Mouse (Mus musculus): ENCODE measurements at regions not wholly inside any gene's neighbourhood (a gene's known extent, or its start where the extent isn't known, plus 50 kb on each side); places are given as distances from the start of the nearest gene placed in this dataset.

DNA sequence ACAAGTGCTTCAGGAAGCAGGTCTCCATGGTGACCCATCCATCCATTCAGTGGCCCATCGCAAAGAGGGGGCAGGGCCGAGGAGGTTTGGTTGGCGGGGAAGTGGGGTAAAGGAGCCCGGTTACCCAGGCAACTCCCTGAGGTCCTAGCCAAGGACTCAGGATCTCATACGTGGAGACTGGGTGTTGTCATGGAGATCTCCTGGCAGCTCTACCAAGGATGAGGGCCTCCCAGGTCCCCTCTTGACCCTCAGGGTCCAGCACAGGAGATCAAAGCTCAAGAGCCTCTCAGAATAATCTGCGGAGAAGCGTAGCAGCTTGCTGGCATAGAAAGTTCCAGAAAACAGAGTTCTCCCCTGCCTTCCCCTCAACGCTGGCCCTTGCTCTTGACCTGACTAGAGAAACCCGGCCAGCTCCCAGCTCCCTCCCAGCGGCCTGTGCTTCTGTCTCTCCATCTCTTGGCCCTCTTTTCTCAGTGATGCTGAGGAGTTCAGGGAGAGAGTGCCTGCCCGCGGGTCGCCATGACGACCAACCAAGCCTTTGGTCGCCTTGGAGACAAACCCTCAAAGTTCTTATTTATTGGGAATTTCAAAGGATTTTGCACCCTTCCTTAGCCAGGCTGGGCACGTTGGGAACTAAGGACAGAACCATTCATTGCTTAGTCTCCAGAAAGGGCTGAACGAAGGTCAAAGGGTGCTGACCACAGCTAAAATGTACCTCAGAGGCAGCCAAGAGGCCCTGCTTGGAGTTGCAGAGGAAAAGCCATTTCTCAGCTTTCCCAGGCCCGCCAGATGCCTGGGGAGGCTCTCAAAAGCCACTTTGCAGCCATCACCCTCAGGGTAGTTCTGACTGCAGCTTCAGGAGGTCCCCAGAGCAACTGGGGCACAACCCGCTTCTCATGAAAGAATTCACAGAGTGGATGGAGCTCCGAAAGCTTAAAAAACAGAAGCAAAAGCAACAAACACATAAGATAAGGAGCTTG is 60.0 kb downstream of the Ubiad1 start:
- Histone ChIP-seq H3K4me1 (replicated peaks; ENCODE audit: low read depth, low read length) (peaks cover 11% of the 10 kb centered on the region; the same call in 1 of the 2 replicates), H3K4me3 (replicated peaks; ENCODE audit: low read length) (no peak overlapping the region), H3K9me3 (ENCODE audit: low read length) (no peaks in the 10 kb centered on the region), H3K36me3 (ENCODE audit: insufficient read depth, low read length) (no peaks in the 10 kb centered on the region), H3K27me3 (ENCODE audit: insufficient read depth, low read length) (peaks cover 11% of the 10 kb centered on the region)
- TF ChIP-seq NANOG (IDR thresholded peaks at IDR 0.05; ENCODE audit: borderline replicate concordance, low read length) (no peak), POU5F1 (IDR thresholded peaks at IDR 0.05; ENCODE audit: borderline replicate concordance, low read length) (no peak), CTCF (conservative IDR thresholded peaks at IDR 0.05; ENCODE audit: low read length) (no peak)

DNA sequence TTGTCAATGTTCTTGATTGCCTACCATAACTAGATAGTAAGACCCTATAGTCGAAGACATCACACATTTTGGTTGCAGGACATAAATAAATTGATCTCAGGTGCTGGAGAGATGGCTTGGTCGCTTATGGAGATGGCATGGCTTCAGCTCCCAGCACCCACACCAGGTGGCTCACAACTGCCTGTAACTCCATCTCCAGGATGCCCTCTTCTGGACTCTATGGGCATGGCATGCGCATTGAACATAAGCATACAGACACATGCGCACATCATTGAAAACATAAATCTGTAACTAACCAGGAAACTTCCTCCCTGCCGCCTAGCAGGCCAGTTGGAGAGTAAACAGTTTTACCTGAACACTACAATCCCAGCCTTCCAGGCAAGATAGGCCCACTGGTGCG is 64.0 kb downstream of the Ubiad1 start:
- H3K36me3 ChIP-seq (ENCODE audit: insufficient read depth, low read length): no peaks in the 10 kb centered on the region
- no peaks in the 10 kb centered on the region; the same call in 1 of the 2 replicates for H3K27me3 ChIP-seq (ENCODE audit: insufficient read depth, low read length)
- H3K9me3 ChIP-seq (ENCODE audit: low read length): no peaks in the 10 kb centered on the region
- H3K4me1 ChIP-seq (replicated peaks; ENCODE audit: low read depth, low read length): peaks cover 30% of the 10 kb centered on the region
- TF ChIP-seq CTCF (conservative IDR thresholded peaks at IDR 0.05; ENCODE audit: low read length) (peak; percentile 59), NANOG (IDR thresholded peaks at IDR 0.05; ENCODE audit: borderline replicate concordance, low read length) (no peak)
- no peak overlapping the region for H3K4me3 ChIP-seq (replicated peaks; ENCODE audit: low read length)

DNA sequence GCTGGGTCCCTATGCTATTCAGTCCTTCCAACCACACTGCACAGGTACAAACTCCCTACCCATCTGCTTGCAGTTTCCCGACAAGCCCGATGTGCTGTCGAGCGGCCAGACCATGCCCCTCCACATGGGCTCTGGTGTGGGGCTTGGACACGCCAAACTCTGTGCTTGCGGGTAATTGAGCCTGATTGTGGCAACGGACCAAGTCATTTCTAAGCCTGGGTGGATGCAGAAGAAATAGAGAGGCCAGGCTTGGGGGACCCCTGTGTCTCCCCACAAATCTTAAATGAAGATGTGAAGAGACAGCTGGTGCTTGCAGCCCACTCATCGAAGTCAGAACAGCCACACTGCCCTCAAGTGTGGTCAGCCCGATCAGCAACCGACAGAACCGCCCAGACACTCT is 66.1 kb downstream of the Ubiad1 start:
- Histone ChIP-seq H3K27me3 (ENCODE audit: insufficient read depth, low read length) (no peaks in the 10 kb centered on the region; the same call in 1 of the 2 replicates), H3K4me3 (replicated peaks; ENCODE audit: low read length) (no peak overlapping the region), H3K36me3 (ENCODE audit: insufficient read depth, low read length) (no peaks in the 10 kb centered on the region), H3K4me1 (replicated peaks; ENCODE audit: low read depth, low read length) (peaks cover 26% of the 10 kb centered on the region), H3K9me3 (ENCODE audit: low read length) (no peaks in the 10 kb centered on the region)
- no peak for TF ChIP-seq NANOG (IDR thresholded peaks at IDR 0.05; ENCODE audit: borderline replicate concordance, low read length)
- TF ChIP-seq POU5F1 (IDR thresholded peaks at IDR 0.05; ENCODE audit: borderline replicate concordance, low read length): no peak
- no peak for TF ChIP-seq CTCF (conservative IDR thresholded peaks at IDR 0.05; ENCODE audit: low read length)

DNA sequence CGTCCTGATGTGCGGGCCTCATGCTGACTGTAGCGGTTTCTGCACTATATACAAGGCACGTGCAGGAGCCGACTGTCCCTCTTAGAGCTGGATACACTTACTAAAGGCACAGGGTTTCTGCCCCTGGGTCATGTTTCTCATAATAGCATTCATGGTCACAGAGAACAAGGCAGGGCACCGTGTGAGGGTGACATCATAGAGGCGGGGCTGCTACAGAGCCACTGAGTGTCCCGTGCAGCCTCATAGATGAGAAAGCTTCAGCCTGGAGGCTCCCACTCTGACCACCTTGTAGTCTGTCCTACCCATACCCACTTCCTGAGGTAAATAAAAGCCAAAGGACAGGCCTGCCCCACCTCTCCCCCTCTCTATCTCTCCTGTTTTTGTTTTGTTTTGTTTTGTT is 67.2 kb downstream of the Ubiad1 start:
- no peaks in the 10 kb centered on the region for H3K36me3 ChIP-seq (ENCODE audit: insufficient read depth, low read length)
- no peak overlapping the region for H3K4me3 ChIP-seq (replicated peaks; ENCODE audit: low read length)
- no peaks in the 10 kb centered on the region; the same call in 1 of the 2 replicates for H3K27me3 ChIP-seq (ENCODE audit: insufficient read depth, low read length)
- H3K4me1 ChIP-seq (replicated peaks; ENCODE audit: low read depth, low read length): peaks cover 23% of the 10 kb centered on the region
- no peak for TF ChIP-seq POU5F1 (IDR thresholded peaks at IDR 0.05; ENCODE audit: borderline replicate concordance, low read length)
- TF ChIP-seq CTCF (conservative IDR thresholded peaks at IDR 0.05; ENCODE audit: low read length): no peak
- TF ChIP-seq NANOG (IDR thresholded peaks at IDR 0.05; ENCODE audit: borderline replicate concordance, low read length): no peak
- H3K9me3 ChIP-seq (ENCODE audit: low read length): no peaks in the 10 kb centered on the region

DNA sequence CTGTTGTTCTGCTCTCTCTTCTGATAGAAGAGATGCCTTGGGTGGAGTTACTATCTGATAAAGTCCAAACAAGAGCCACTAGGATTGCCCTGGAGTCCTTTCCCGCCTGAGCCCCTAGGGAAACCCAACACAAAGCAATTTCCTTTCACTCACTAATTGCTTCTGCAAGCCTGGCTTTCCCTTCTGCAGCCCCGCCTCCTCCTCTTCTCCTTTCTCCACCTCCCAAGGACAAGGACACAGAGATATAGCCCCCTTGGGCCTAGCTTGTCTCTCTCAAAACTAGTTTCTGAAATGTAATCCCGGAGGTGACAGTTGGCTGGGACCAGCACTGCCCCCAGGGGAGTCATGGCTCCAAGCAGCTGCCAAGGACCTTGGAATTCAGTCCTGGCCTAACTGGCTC is 68.1 kb downstream of the Ubiad1 start:
- Histone ChIP-seq H3K36me3 (ENCODE audit: insufficient read depth, low read length) (no peaks in the 10 kb centered on the region), H3K27me3 (ENCODE audit: insufficient read depth, low read length) (no peaks in the 10 kb centered on the region; the same call in 1 of the 2 replicates), H3K9me3 (ENCODE audit: low read length) (no peaks in the 10 kb centered on the region), H3K4me3 (replicated peaks; ENCODE audit: low read length) (no peak overlapping the region), H3K4me1 (replicated peaks; ENCODE audit: low read depth, low read length) (peaks cover 26% of the 10 kb centered on the region)
- TF ChIP-seq POU5F1 (IDR thresholded peaks at IDR 0.05; ENCODE audit: borderline replicate concordance, low read length): no peak
- TF ChIP-seq CTCF (conservative IDR thresholded peaks at IDR 0.05; ENCODE audit: low read length): no peak
- no peak for TF ChIP-seq NANOG (IDR thresholded peaks at IDR 0.05; ENCODE audit: borderline replicate concordance, low read length)

DNA sequence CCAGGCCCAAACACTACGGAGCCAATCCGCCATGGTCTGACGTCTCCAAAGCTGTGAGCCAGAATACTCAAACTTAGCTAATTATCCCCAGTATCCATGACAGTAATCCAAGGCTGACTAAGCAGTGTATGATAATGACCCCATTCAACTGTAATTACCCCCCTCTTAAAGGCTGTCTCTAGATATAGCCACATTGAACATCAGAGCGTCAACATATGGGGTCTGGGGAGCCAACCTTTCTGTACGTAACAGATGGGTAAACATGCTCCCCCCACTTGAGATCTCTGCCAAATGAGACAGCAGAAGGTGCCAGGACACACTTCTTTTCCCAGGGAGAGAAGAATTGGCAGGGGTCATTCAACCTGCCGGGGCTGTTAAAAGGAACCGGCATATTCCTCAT is 73.1 kb downstream of the Ubiad1 start:
- no peaks in the 10 kb centered on the region for H3K36me3 ChIP-seq (ENCODE audit: insufficient read depth, low read length)
- no peak for TF ChIP-seq CTCF (conservative IDR thresholded peaks at IDR 0.05; ENCODE audit: low read length)
- no peak for TF ChIP-seq NANOG (IDR thresholded peaks at IDR 0.05; ENCODE audit: borderline replicate concordance, low read length)
- no peak for TF ChIP-seq POU5F1 (IDR thresholded peaks at IDR 0.05; ENCODE audit: borderline replicate concordance, low read length)
- peaks cover 19% of the 10 kb centered on the region for H3K4me1 ChIP-seq (replicated peaks; ENCODE audit: low read depth, low read length)
- no peaks in the 10 kb centered on the region for H3K27me3 ChIP-seq (ENCODE audit: insufficient read depth, low read length)
- H3K9me3 ChIP-seq (ENCODE audit: low read length): no peaks in the 10 kb centered on the region
- no peak overlapping the region for H3K4me3 ChIP-seq (replicated peaks; ENCODE audit: low read length)

DNA sequence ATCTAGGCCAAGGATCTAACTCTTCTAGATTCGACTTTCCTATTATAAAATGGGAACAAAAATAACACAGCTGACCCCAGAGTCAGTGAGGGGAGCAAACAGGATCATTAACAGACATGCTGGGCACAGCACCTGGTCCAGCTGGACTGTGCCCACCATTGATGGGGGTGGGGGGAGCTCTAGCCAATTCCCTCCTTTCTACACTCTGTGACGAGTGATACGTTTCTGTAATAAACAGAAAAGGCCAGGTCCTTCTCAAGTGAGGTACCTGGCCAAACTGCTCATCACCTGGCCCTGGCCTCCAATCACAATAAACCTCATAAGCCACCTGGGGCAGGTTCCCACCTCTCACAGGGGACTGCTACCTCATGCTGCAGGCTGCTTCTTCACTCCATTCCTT is 76.9 kb downstream of the Ubiad1 start:
- Histone ChIP-seq H3K36me3 (ENCODE audit: insufficient read depth, low read length) (no peaks in the 10 kb centered on the region), H3K4me3 (replicated peaks; ENCODE audit: low read length) (no peak overlapping the region), H3K27me3 (ENCODE audit: insufficient read depth, low read length) (peaks cover 3% of the 10 kb centered on the region; the same call in 1 of the 2 replicates), H3K9me3 (ENCODE audit: low read length) (no peaks in the 10 kb centered on the region), H3K4me1 (replicated peaks; ENCODE audit: low read depth, low read length) (peaks cover 13% of the 10 kb centered on the region)
- no peak for TF ChIP-seq CTCF (conservative IDR thresholded peaks at IDR 0.05; ENCODE audit: low read length)
- no peak for TF ChIP-seq NANOG (IDR thresholded peaks at IDR 0.05; ENCODE audit: borderline replicate concordance, low read length)
- no peak for TF ChIP-seq POU5F1 (IDR thresholded peaks at IDR 0.05; ENCODE audit: borderline replicate concordance, low read length)

DNA sequence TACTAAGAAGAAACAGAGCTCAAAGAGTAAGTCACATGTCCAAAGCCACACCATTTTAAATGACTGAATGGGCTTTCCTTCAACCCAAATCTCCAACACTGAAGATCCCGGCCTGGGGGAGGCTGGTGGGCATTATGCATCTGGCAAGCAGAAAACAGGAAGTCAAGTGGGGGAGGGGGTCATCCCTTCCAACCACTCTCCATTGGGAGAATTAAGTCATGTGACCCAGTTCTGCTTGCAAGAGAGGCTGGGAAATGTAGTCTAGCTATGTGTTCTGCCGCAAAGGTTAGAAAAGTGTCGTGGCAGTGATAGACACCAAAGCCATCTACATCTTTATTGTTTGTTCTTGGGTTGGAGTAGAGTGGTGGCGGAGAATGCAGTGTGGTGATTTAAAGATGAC is 78.0 kb upstream of the Disp3 start:
- H3K36me3 ChIP-seq (ENCODE audit: insufficient read depth, low read length): no peaks in the 10 kb centered on the region
- no peak overlapping the region for H3K4me3 ChIP-seq (replicated peaks; ENCODE audit: low read length)
- H3K9me3 ChIP-seq (ENCODE audit: low read length): no peaks in the 10 kb centered on the region
- TF ChIP-seq NANOG (IDR thresholded peaks at IDR 0.05; ENCODE audit: borderline replicate concordance, low read length): no peak
- no peak for TF ChIP-seq CTCF (conservative IDR thresholded peaks at IDR 0.05; ENCODE audit: low read length)
- no peak for TF ChIP-seq POU5F1 (IDR thresholded peaks at IDR 0.05; ENCODE audit: borderline replicate concordance, low read length)
- H3K27me3 ChIP-seq (ENCODE audit: insufficient read depth, low read length): peaks cover 5% of the 10 kb centered on the region; the same call in 1 of the 2 replicates
- H3K4me1 ChIP-seq (replicated peaks; ENCODE audit: low read depth, low read length): peaks cover 7% of the 10 kb centered on the region
